In genomic region chr10:83785003-83785402, GRCm38 (mm10) we compare ENCODE assay signal across 9 mouse cellular contexts.
DNase-seq lines count a peak whose midpoint lies in the region; ATAC-seq lines count a peak whose summit lies in the region.
"Had no signal": no experiment of that assay in that cellular context is flagged by ENCODE, and none has a peak within 500 bp of the region (broad histone marks: within the 10 kb centered on the region; RNA-seq: fewer than 3 reads in every experiment).

No protein-coding gene starts in this region.

- no peak overlapping the region for H3K4me2 ChIP-seq in limb, embryonic 13.5 days (replicated peaks)
- H3K4me2 ChIP-seq: neural tube, embryonic 13.5 days had no signal

- H3K4me1 ChIP-seq in embryonic facial prominence, embryonic 10.5 days = peaks cover 2% of the 10 kb centered on the region; the same call in 1 of the 2 replicates
- peaks cover 26% of the 10 kb centered on the region for H3K4me1 ChIP-seq in limb, embryonic 13.5 days

- WGBS in embryonic facial prominence, embryonic 10.5 days = 37% methylated on average over 5 of the region's 5 CpGs
- WGBS in limb, embryonic 13.5 days = 36% methylated on average over 5 of the region's 5 CpGs

- no peaks in the 10 kb centered on the region for H3K9me3 ChIP-seq in embryonic facial prominence, embryonic 10.5 days
- H3K9me3 ChIP-seq in limb, embryonic 13.5 days = no peaks in the 10 kb centered on the region
- H3K9me3 ChIP-seq: neural tube, embryonic 13.5 days had no signal

- H3K27ac ChIP-seq in embryonic facial prominence, embryonic 10.5 days (replicated peaks) = no peak overlapping the region
- peak overlapping the region; percentile 72 for H3K27ac ChIP-seq in limb, embryonic 13.5 days
- H3K27ac ChIP-seq: neural tube, embryonic 13.5 days had no signal

- intact Hi-C loops in heart, postnatal 25 days (cut with DNase I) = no loop called here

- H3K4me3 ChIP-seq in embryonic facial prominence, embryonic 10.5 days = no peak overlapping the region
- no peak overlapping the region for H3K4me3 ChIP-seq in limb, embryonic 13.5 days
- H3K4me3 ChIP-seq: neural tube, embryonic 13.5 days had no signal

- no peaks in the 10 kb centered on the region for H3K36me3 ChIP-seq in embryonic facial prominence, embryonic 10.5 days (replicated peaks)
- no peaks in the 10 kb centered on the region for H3K36me3 ChIP-seq in limb, embryonic 13.5 days
- H3K36me3 ChIP-seq: neural tube, embryonic 13.5 days had no signal

- peak; percentile 86 for DNase-seq in heart, adult 11 months
- no peak for DNase-seq in heart, postnatal 25 days (ENCODE audit: low spot score)
- peak; percentile 32 for DNase-seq in right cerebral cortex, postnatal 4 days
- DNase-seq in right cerebral cortex, postnatal 36 days (ENCODE audit: low spot score in 2 of 2) = no peak
- DNase-seq in embryonic facial prominence, embryonic 10.5 days (ENCODE audit: low spot score) = peak; percentile 51
- DNase-seq in thymus, postnatal 25 days = peak; percentile 16
- no peak for DNase-seq in Muller cell, postnatal 12 days (ENCODE audit: inconsistent ontology term)

- ATAC-seq in limb, embryonic 13.5 days (ENCODE audit: low FRiP score, low read depth) = no peak

- no peaks in the 10 kb centered on the region for H3K27me3 ChIP-seq in embryonic facial prominence, embryonic 10.5 days (replicated peaks; ENCODE audit: low read depth, poor library complexity, severe bottlenecking)
- no peaks in the 10 kb centered on the region for H3K27me3 ChIP-seq in limb, embryonic 13.5 days
- H3K27me3 ChIP-seq: neural tube, embryonic 13.5 days had no signal

- H3K9ac ChIP-seq in limb, embryonic 13.5 days = no peak overlapping the region
- H3K9ac ChIP-seq: neural tube, embryonic 13.5 days had no signal

Comparison
In these comparisons a context has a peak if more than half of its experiments do, and no peak if none do; other contexts are left out.
1. DNase-seq: peak in heart, adult 11 months (single experiment), right cerebral cortex, postnatal 4 days (single experiment), embryonic facial prominence, embryonic 10.5 days (single experiment) and thymus, postnatal 25 days (single experiment); none in heart, postnatal 25 days (single experiment), right cerebral cortex, postnatal 36 days (0 of 2) and Muller cell, postnatal 12 days (single experiment).